In the genomic region with DNA sequence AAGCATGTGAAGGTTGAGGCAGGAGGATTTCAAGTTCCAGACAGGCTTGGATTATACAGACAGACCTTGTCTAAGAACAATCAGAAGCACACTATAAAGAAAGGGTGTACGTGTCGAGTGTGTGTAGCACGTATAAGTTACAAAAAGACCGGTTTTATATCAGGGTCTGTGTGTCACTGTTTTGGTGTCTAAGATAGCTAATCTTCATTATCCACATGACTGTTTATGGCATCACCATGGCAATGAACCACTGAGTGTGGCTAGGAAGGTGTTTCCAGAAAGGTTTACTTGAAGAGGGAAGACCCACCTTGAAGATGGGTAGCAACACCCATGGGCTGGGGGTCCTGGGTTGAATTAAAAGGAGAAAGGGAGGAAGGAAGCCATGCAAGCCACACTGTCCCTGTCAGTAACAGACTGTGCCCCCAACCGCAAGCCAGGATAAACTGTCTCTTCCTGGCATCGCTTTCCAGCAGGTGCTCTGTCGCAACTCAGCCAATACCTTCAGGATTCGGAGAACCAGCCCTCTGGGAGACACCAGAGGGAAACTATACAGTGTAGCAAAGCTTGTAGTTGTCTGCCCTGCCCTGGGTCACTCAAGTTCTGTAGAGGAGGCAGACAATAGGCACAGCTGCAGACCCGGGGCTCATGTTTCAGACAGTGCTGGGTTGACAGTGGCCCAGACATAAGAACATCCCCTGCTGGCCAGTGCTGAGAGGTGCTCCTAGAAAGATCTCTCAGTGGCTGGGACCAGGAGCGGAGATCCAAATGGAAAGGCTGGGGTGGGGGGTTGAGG, we compare ENCODE assay signal across 10 mouse cellular contexts. TPM values are rescaled to one million over a fixed set of nuclear protein-coding genes. Genes with fewer than 3 reads are reported as not detected.
DNase-seq lines count a peak whose midpoint lies in the region; ATAC-seq and TF ChIP-seq lines count a peak whose summit lies in the region.
"Had no signal": no experiment of that assay in that cellular context is flagged by ENCODE, and none has a peak within 500 bp of the region (broad histone marks: within the 10 kb centered on the region; RNA-seq: fewer than 3 reads in every experiment).

No protein-coding gene starts in this region.

- no peak overlapping the region for H3K27ac ChIP-seq in forebrain, postnatal 0 days (ENCODE audit: low read depth, low read length)
- H3K27ac ChIP-seq in forebrain, embryonic 15.5 days (replicated peaks), result no peak overlapping the region
- H3K27ac ChIP-seq in midbrain, embryonic 12.5 days (replicated peaks), result no peak overlapping the region
- H3K27ac ChIP-seq in midbrain, embryonic 15.5 days, result no peak overlapping the region
- no peak overlapping the region for H3K27ac ChIP-seq in embryonic facial prominence, embryonic 13.5 days
- no peak overlapping the region for H3K27ac ChIP-seq in heart, embryonic 12.5 days (ENCODE audit: poor library complexity, severe bottlenecking)
- H3K27ac ChIP-seq: forebrain, embryonic 12.5 days had no signal

- H3K9me3 ChIP-seq in forebrain, postnatal 0 days (ENCODE audit: low read length), result no peaks in the 10 kb centered on the region
- no peaks in the 10 kb centered on the region for H3K9me3 ChIP-seq in forebrain, embryonic 15.5 days
- H3K9me3 ChIP-seq in midbrain, embryonic 12.5 days, result no peaks in the 10 kb centered on the region
- H3K9me3 ChIP-seq in midbrain, embryonic 15.5 days, result no peaks in the 10 kb centered on the region
- no peaks in the 10 kb centered on the region for H3K9me3 ChIP-seq in embryonic facial prominence, embryonic 13.5 days
- H3K9me3 ChIP-seq in heart, embryonic 12.5 days (replicated peaks), result no peaks in the 10 kb centered on the region
- H3K9me3 ChIP-seq: forebrain, embryonic 12.5 days had no signal

- H3K9ac ChIP-seq in forebrain, postnatal 0 days, result no peak overlapping the region
- H3K9ac ChIP-seq in forebrain, embryonic 15.5 days (replicated peaks), result no peak overlapping the region
- no peak overlapping the region for H3K9ac ChIP-seq in midbrain, embryonic 12.5 days (replicated peaks)
- H3K9ac ChIP-seq in midbrain, embryonic 15.5 days, result no peak overlapping the region
- no peak overlapping the region for H3K9ac ChIP-seq in embryonic facial prominence, embryonic 13.5 days
- H3K9ac ChIP-seq in heart, embryonic 12.5 days, result no peak overlapping the region
- H3K9ac ChIP-seq: forebrain, embryonic 12.5 days had no signal

- TF ChIP-seq CTCF in forebrain, postnatal 0 days (IDR thresholded peaks at IDR 0.05; ENCODE audit: low read depth), result 0 out of 2 replicates have a peak, but pooled peaks have one; percentile 22

- WGBS in forebrain, postnatal 0 days, result 67% methylated on average over 10 of the region's 10 CpGs
- WGBS in forebrain, embryonic 15.5 days, result 74% methylated on average over 10 of the region's 10 CpGs
- 68% methylated on average over 10 of the region's 10 CpGs for WGBS in midbrain, embryonic 12.5 days
- 67% methylated on average over 10 of the region's 10 CpGs for WGBS in midbrain, embryonic 15.5 days
- WGBS in embryonic facial prominence, embryonic 13.5 days, result 65% methylated on average over 10 of the region's 10 CpGs
- WGBS in heart, embryonic 12.5 days, result 69% methylated on average over 10 of the region's 10 CpGs

- DNase-seq in forebrain, postnatal 0 days, result no peak
- DNase-seq in layer of hippocampus, postnatal 14 days (ENCODE audit: low spot score in 2 of 2), result no peak
- DNase-seq: thymus, postnatal 36 days had no signal

- no peak overlapping the region for H3K4me3 ChIP-seq in forebrain, postnatal 0 days (ENCODE audit: low read depth, low read length)
- H3K4me3 ChIP-seq in forebrain, embryonic 15.5 days, result no peak overlapping the region
- no peak overlapping the region for H3K4me3 ChIP-seq in midbrain, embryonic 12.5 days
- no peak overlapping the region for H3K4me3 ChIP-seq in midbrain, embryonic 15.5 days
- no peak overlapping the region for H3K4me3 ChIP-seq in embryonic facial prominence, embryonic 13.5 days
- H3K4me3 ChIP-seq in myocyte, result no peak overlapping the region
- H3K4me3 ChIP-seq in heart, embryonic 12.5 days, result no peak overlapping the region
- H3K4me3 ChIP-seq: forebrain, embryonic 12.5 days had no signal

- no peaks in the 10 kb centered on the region for H3K27me3 ChIP-seq in forebrain, postnatal 0 days (ENCODE audit: insufficient read depth, low read length)
- peaks cover 4% of the 10 kb centered on the region for H3K27me3 ChIP-seq in forebrain, embryonic 15.5 days
- peaks cover 25% of the 10 kb centered on the region for H3K27me3 ChIP-seq in midbrain, embryonic 12.5 days
- H3K27me3 ChIP-seq in midbrain, embryonic 15.5 days (replicated peaks), result peaks cover 5% of the 10 kb centered on the region; the same call in 1 of the 2 replicates
- H3K27me3 ChIP-seq in embryonic facial prominence, embryonic 13.5 days, result peaks cover 9% of the 10 kb centered on the region
- H3K27me3 ChIP-seq in myocyte (ENCODE audit: control insufficient read depth, insufficient read depth, insufficient read length), result no peaks in the 10 kb centered on the region
- H3K27me3 ChIP-seq in heart, embryonic 12.5 days (replicated peaks), result peaks cover 53% of the 10 kb centered on the region

- H3K79me2 ChIP-seq in myocyte (ENCODE audit: control insufficient read depth, insufficient read depth), result peaks cover 76% of the 10 kb centered on the region

- TF ChIP-seq POLR2A in myocyte (IDR thresholded peaks at IDR 0.05; ENCODE audit: insufficient read length, low read depth), result no peak

- H3K36me3 ChIP-seq in forebrain, postnatal 0 days (ENCODE audit: insufficient read depth), result no peaks in the 10 kb centered on the region
- no peaks in the 10 kb centered on the region for H3K36me3 ChIP-seq in forebrain, embryonic 15.5 days
- no peaks in the 10 kb centered on the region for H3K36me3 ChIP-seq in midbrain, embryonic 12.5 days
- no peaks in the 10 kb centered on the region for H3K36me3 ChIP-seq in midbrain, embryonic 15.5 days (replicated peaks)
- no peaks in the 10 kb centered on the region for H3K36me3 ChIP-seq in embryonic facial prominence, embryonic 13.5 days
- H3K36me3 ChIP-seq in myocyte (ENCODE audit: control insufficient read depth, insufficient read depth), result no peaks in the 10 kb centered on the region
- no peaks in the 10 kb centered on the region for H3K36me3 ChIP-seq in heart, embryonic 12.5 days
- H3K36me3 ChIP-seq: forebrain, embryonic 12.5 days had no signal

- no peaks in the 10 kb centered on the region for H3K4me1 ChIP-seq in forebrain, postnatal 0 days (ENCODE audit: insufficient read depth)
- no peaks in the 10 kb centered on the region for H3K4me1 ChIP-seq in forebrain, embryonic 15.5 days
- 0 out of 2 replicates have a peak, but pooled peaks cover 6% of the 10 kb centered on the region for H3K4me1 ChIP-seq in midbrain, embryonic 12.5 days
- no peaks in the 10 kb centered on the region for H3K4me1 ChIP-seq in midbrain, embryonic 15.5 days
- peaks cover 25% of the 10 kb centered on the region for H3K4me1 ChIP-seq in embryonic facial prominence, embryonic 13.5 days
- H3K4me1 ChIP-seq in heart, embryonic 12.5 days (replicated peaks), result 0 out of 2 replicates have a peak, but pooled peaks cover 4% of the 10 kb centered on the region

- no peak overlapping the region for H3ac ChIP-seq in myocyte (ENCODE audit: control insufficient read depth, insufficient read length)

- H3K4me2 ChIP-seq in forebrain, postnatal 0 days (ENCODE audit: low read depth), result no peak overlapping the region
- no peak overlapping the region for H3K4me2 ChIP-seq in forebrain, embryonic 15.5 days (replicated peaks)
- H3K4me2 ChIP-seq in midbrain, embryonic 12.5 days (replicated peaks), result no peak overlapping the region
- H3K4me2 ChIP-seq in midbrain, embryonic 15.5 days, result no peak overlapping the region
- H3K4me2 ChIP-seq in embryonic facial prominence, embryonic 13.5 days, result no peak overlapping the region; the same call in 1 of the 2 replicates
- H3K4me2 ChIP-seq in myocyte (ENCODE audit: low read depth), result peak overlapping the region; percentile 87
- H3K4me2 ChIP-seq in heart, embryonic 12.5 days, result no peak overlapping the region
- H3K4me2 ChIP-seq: forebrain, embryonic 12.5 days had no signal

- 0 out of 2 replicates have a peak, but pooled peaks have one; percentile 18 for ATAC-seq in forebrain, postnatal 0 days
- ATAC-seq in forebrain, embryonic 15.5 days (replicated peaks), result no peak
- peak; percentile 34; the same call in 1 of the 2 replicates for ATAC-seq in midbrain, embryonic 12.5 days (ENCODE audit: low FRiP score, low read depth)
- ATAC-seq in midbrain, embryonic 15.5 days (replicated peaks), result no peak
- peak; percentile 53; the same call in 1 of the 2 replicates for ATAC-seq in embryonic facial prominence, embryonic 13.5 days (ENCODE audit: insufficient number of reproducible peaks, insufficient read depth, low FRiP score, low TSS enrichment, low read depth)
- ATAC-seq in heart, embryonic 12.5 days (ENCODE audit: insufficient number of reproducible peaks, low FRiP score), result no peak

TF ChIP-seq in myocyte, 11 proteins besides CTCF, POLR2A, EP300 and RAD21 (continues in another document):
- TF ChIP-seq TCF3 (IDR thresholded peaks at IDR 0.05; ENCODE audit: insufficient read length, low read depth), result no peak

RNA-seq across cellular contexts. Expression of a gene that starts 7.1 kb away (rescaled TPM):
- total RNA-seq in forebrain, postnatal 0 days (2014; rRNA removed), result 0.92 and 1.8 TPM in 2 replicates
- 0.28 and 0.54 TPM in 2 replicates for polyA plus RNA-seq in forebrain, postnatal 0 days (2015; fragmentation: Nextera tagmentation; extraction: Ambion mirVana)
- 0.11 TPM in 1 of 2 replicates, not detected in the other for polyA plus RNA-seq in forebrain, embryonic 15.5 days (2015; fragmentation: Nextera tagmentation; extraction: Ambion mirVana)
- 0.14 and 0.18 TPM in 2 replicates for polyA plus RNA-seq in midbrain, embryonic 12.5 days (2016; fragmentation: Nextera tagmentation; extraction: Ambion mirVana)
- 0.40 and 0.49 TPM in 2 replicates for polyA plus RNA-seq in midbrain, embryonic 15.5 days (2015; fragmentation: Nextera tagmentation; extraction: Ambion mirVana)
- polyA plus RNA-seq in embryonic facial prominence, embryonic 13.5 days (2015; fragmentation: Nextera tagmentation; extraction: Ambion mirVana), result 1.3 and 1.6 TPM in 2 replicates
- 11.6 TPM for polyA plus RNA-seq in myocyte (2012; fragmentation: generic; extraction: Trizol)
- 1 to 10 TPM; 1.2 to 2.1 TPM for total RNA-seq in layer of hippocampus, postnatal 14 days (2021)
- polyA plus RNA-seq in heart, embryonic 12.5 days (2016; fragmentation: Nextera tagmentation; extraction: Ambion mirVana), result 0.19 and 0.32 TPM in 2 replicates

RNA-seq across cellular contexts. Expression of a gene that starts 30.0 kb away (rescaled TPM):
- total RNA-seq in forebrain, postnatal 0 days (2014; rRNA removed), result 47.4 and 84.5 TPM in 2 replicates
- 177 and 205 TPM in 2 replicates for polyA plus RNA-seq in forebrain, postnatal 0 days (2015; fragmentation: Nextera tagmentation; extraction: Ambion mirVana)
- 145 and 149 TPM in 2 replicates for polyA plus RNA-seq in forebrain, embryonic 15.5 days (2015; fragmentation: Nextera tagmentation; extraction: Ambion mirVana)
- polyA plus RNA-seq in midbrain, embryonic 12.5 days (2016; fragmentation: Nextera tagmentation; extraction: Ambion mirVana), result 161 and 165 TPM in 2 replicates
- polyA plus RNA-seq in midbrain, embryonic 15.5 days (2015; fragmentation: Nextera tagmentation; extraction: Ambion mirVana), result 143 and 144 TPM in 2 replicates
- 149 and 158 TPM in 2 replicates for polyA plus RNA-seq in embryonic facial prominence, embryonic 13.5 days (2015; fragmentation: Nextera tagmentation; extraction: Ambion mirVana)
- 52.4 TPM for polyA plus RNA-seq in myocyte (2012; fragmentation: generic; extraction: Trizol)
- total RNA-seq in layer of hippocampus, postnatal 14 days (2021), result 10 to 100 TPM; 57.1 to 65.6 TPM
- 203 and 206 TPM in 2 replicates for polyA plus RNA-seq in heart, embryonic 12.5 days (2016; fragmentation: Nextera tagmentation; extraction: Ambion mirVana)

Comparison
In these comparisons a context has a peak if more than half of its experiments do, and no peak if none do; other contexts are left out.
1. ATAC-seq: peak in forebrain, postnatal 0 days (single experiment), midbrain, embryonic 12.5 days (single experiment) and embryonic facial prominence, embryonic 13.5 days (single experiment); none in forebrain, embryonic 15.5 days (single experiment), midbrain, embryonic 15.5 days (single experiment) and heart, embryonic 12.5 days (single experiment).